Mouse (Mus musculus) embryonic facial prominence, embryonic 12.5 days (tissue): ENCODE measurements around the gene Med6. TPM values are rescaled to one million over a fixed set of nuclear protein-coding genes. Genes with fewer than 3 reads are reported as not detected.

Source experiments
- ATAC-seq: fragments of 200-750 bp; cut with Nextera tagmentation; 2 replicates; pipeline ENCODE4 v1.8.0; 2017; ENCODE audit not compliant: insufficient number of reproducible peaks, insufficient read depth, low FRiP score, low TSS enrichment
- H3K27ac ChIP-seq: fragments of 300-500 bp; sonication (generic); 2 replicates; pipeline ENCODE4 v1.5.1; 2016; ENCODE audit warnings: mild to moderate bottlenecking
- H3K27me3 ChIP-seq: fragments of 300-500 bp; sonication (generic); 2 replicates; pipeline ENCODE4 v1.6.1; 2016; ENCODE audit warnings: mild to moderate bottlenecking, moderate library complexity
- H3K36me3 ChIP-seq: fragments of 300-500 bp; sonication (generic); 2 replicates; pipeline ENCODE4 v1.6.1; 2016; ENCODE audit warnings: mild to moderate bottlenecking
- H3K4me1 ChIP-seq: fragments of 300-500 bp; sonication (generic); 2 replicates; pipeline ENCODE4 v1.6.1; 2016
- H3K4me2 ChIP-seq: fragments of 300-500 bp; sonication (generic); replicated peaks from 2 replicates; pipeline ENCODE4 v1.6.1; 2016; ENCODE audit warnings: mild to moderate bottlenecking, moderate library complexity
- H3K4me3 ChIP-seq: fragments of 300-500 bp; sonication (generic); 2 replicates; pipeline ENCODE4 v1.5.1; 2016; ENCODE audit warnings: mild to moderate bottlenecking
- H3K9ac ChIP-seq: fragments of 300-500 bp; sonication (generic); 2 replicates; pipeline ENCODE4 v1.6.1; 2016; ENCODE audit warnings: mild to moderate bottlenecking, moderate library complexity
- H3K9me3 ChIP-seq: fragments of 300-500 bp; sonication (generic); 2 replicates; pipeline ENCODE4 v1.6.1; 2016; ENCODE audit warnings: mild to moderate bottlenecking, moderate library complexity
- WGBS: fragments of 180-500 bp; shearing (Covaris S2); methylation state at CpG from one replicate; pipeline ENCODE4 v1.1.7; 2016; 5-methylcytosine and 5-hydroxymethylcytosine counted together
- polyA plus RNA-seq: library from polyadenylated mRNA; unstranded; fragments of >200 nt; fragmentation: Nextera tagmentation; extraction: Ambion mirVana; gene quantifications from 2 replicates; pipeline ENCODE4 v1.2.1, GENCODE M21; 2016

Gene Med6
- polyA plus RNA-seq, 1 experiment from 2014 or later = 77.6 TPM

DNA sequence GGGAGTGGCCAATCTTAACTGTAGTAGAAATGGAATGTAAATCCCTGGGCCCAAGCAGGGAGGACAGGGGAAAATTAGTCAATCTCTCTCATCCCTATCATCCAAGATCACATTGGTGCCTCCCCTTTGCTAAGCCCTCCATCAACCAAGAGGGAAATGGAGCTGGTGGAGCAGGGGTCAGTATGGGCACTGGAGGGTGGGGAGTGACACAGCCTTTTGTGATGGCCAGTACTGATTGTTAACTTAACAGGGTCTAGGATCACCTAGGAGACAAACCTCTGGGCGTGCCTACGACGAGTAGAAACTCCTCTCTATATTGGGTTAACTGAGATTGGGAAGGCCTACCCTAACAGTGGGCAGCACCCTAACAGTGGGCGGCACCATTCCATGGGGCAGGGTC lies 28.6 kb upstream of the Med6 start:
- H3K9me3 ChIP-seq = no peaks in the 10 kb centered on the region
- ATAC-seq = no peak
- H3K36me3 ChIP-seq = no peaks in the 10 kb centered on the region
- no peak overlapping the region for H3K4me2 ChIP-seq
- H3K4me1 ChIP-seq = no peaks in the 10 kb centered on the region
- H3K9ac ChIP-seq = no peak overlapping the region
- peaks cover 5% of the 10 kb centered on the region; the same call in 1 of the 2 replicates for H3K27me3 ChIP-seq
- H3K4me3 ChIP-seq = no peak overlapping the region
- 70% methylated on average over 4 of the region's 4 CpGs for WGBS
- no peak overlapping the region for H3K27ac ChIP-seq

DNA sequence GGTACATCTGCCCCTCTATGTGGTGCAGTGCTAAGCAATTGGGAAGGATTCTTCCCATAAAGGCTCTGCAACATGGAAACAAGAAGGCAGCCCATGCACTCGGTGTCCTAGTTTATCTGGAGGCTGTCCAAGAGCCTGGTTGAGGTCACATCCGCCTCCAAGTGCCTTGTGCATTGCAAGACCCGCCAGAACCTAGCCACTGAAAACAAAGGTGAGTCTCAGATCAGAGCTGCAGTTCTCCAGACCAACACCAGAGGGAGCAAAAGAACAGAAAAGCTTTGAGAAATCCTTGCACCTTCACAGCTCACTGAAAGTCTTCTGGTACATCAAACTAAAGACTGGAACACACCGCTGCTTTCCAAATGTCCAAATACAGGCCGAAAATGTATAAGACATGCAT lies 24.5 kb upstream of the Med6 start:
- no peak for ATAC-seq
- Histone ChIP-seq H3K36me3 (no peaks in the 10 kb centered on the region), H3K27ac (no peak overlapping the region), H3K4me2 (no peak overlapping the region), H3K9me3 (no peaks in the 10 kb centered on the region), H3K9ac (no peak overlapping the region), H3K27me3 (no peaks in the 10 kb centered on the region), H3K4me1 (no peaks in the 10 kb centered on the region), H3K4me3 (no peak overlapping the region)
- 21% methylated on average over 5 of the region's 5 CpGs for WGBS

DNA sequence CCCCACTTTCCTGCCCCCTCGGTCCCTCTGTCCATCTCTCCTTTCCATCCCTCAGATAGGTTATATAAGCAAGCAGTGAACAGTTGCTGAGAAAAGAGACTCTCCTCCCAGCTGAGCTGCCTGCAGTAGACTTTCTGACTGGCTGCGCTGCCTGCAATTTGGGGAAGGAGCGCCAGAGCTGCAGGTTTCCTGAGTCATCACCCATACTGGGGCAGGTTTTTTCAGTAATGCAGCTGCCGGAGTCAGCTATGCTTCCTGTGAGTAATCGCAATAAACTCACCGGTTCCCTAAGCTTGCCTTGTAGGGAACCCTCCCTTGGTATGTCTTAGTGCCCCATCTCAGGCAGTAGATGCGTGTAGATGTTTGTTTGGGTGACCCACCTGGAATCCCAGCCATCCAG lies 22.2 kb upstream of the Med6 start:
- no peak overlapping the region for H3K4me2 ChIP-seq
- H3K4me3 ChIP-seq = no peak overlapping the region
- no peaks in the 10 kb centered on the region for H3K27me3 ChIP-seq
- H3K36me3 ChIP-seq = no peaks in the 10 kb centered on the region
- no peak overlapping the region for H3K27ac ChIP-seq
- ATAC-seq = no peak
- H3K4me1 ChIP-seq = no peaks in the 10 kb centered on the region
- no peak overlapping the region for H3K9ac ChIP-seq
- WGBS = 72% methylated on average over 7 of the region's 7 CpGs
- H3K9me3 ChIP-seq = no peaks in the 10 kb centered on the region

DNA sequence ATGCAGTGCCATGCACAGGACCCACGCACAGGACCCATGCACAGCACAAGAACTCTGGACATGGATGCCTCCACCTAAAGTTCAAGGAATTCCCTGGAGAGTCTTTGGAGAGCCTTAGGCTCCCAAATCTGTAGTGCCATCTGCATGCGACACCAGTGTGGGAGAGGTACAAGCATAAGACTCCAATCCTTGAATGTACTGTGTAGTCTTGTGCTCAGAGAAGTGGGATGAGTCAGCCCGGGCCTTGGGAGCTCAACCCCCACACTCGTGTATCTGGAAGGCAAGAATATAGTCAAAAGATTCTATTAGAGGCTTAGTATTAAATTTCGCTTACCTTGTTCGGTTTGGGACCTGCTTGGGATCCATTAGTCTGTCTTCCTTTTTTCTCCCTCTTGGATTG lies 21.0 kb upstream of the Med6 start:
- Histone ChIP-seq H3K4me3 (no peak overlapping the region), H3K27ac (no peak overlapping the region), H3K27me3 (no peaks in the 10 kb centered on the region), H3K4me2 (no peak overlapping the region), H3K9me3 (no peaks in the 10 kb centered on the region), H3K4me1 (no peaks in the 10 kb centered on the region), H3K36me3 (no peaks in the 10 kb centered on the region), H3K9ac (no peak overlapping the region)
- no peak for ATAC-seq
- 77% methylated on average over 6 of the region's 6 CpGs for WGBS

DNA sequence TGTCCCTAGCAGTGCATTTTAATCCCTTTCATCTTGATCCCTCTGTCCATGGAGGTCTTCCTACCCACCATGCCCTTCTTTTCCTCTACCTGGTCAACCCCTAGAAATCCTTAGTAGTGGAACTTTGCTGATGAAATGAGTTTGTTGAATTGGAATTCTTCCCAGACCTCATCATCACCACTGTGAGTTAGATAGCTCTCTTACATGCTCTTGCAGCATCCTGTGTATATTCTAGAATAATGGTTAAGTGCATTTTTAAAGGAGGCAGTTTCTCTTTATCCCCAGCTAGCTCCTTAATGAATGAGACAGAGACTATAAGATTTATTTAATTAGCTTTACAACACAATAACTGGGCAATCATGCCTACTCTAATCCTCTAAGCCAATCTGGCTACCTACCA lies 14.6 kb upstream of the Med6 start:
- ATAC-seq = no peak
- Histone ChIP-seq H3K27me3 (no peaks in the 10 kb centered on the region), H3K9ac (no peak overlapping the region), H3K4me2 (no peak overlapping the region), H3K4me1 (no peaks in the 10 kb centered on the region), H3K36me3 (no peaks in the 10 kb centered on the region), H3K9me3 (no peaks in the 10 kb centered on the region), H3K27ac (no peak overlapping the region), H3K4me3 (no peak overlapping the region)

DNA sequence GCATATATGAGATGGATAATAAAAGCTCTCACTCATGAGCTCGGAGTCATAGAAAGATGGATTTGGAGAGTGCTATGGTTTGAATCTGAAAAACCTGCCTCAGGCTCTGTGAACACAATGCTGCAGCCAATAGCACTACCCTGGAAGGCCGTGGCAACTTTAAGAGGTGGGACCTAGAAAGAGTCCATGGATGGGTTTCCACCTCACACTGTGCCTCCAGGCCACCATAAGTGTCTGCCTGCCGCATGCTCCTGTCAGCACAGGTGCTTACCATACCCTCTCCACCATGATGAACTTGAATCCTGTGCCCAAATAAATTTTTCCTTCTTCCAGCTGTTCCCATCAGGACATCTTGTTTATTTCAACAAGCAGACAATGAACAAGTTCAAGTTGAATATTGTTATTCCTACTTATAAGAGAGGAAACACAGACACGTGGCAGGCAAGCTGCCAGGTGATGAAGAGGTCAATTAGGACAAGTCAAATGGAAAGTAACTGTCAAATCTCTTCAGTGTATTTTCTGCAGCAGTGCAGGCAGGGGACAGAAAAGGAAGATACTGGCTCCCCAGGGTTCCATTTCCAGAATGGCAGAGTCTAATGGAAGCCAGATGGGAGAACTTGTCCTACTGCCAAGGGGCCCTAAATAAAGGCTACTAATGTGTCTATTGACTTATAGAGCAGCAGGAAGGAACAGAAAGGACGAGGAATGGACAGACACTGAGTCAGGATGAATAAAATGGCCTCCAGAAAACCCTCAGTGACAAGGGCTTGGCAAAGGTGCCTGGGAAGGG lies 10.4 kb upstream of the Med6 start:
- no peaks in the 10 kb centered on the region for H3K36me3 ChIP-seq
- no peak overlapping the region for H3K4me3 ChIP-seq
- 52% methylated on average over 5 of the region's 5 CpGs for WGBS
- no peak overlapping the region for H3K27ac ChIP-seq
- no peaks in the 10 kb centered on the region for H3K9me3 ChIP-seq
- no peaks in the 10 kb centered on the region for H3K27me3 ChIP-seq
- H3K4me1 ChIP-seq = no peaks in the 10 kb centered on the region
- no peak overlapping the region for H3K4me2 ChIP-seq
- no peak overlapping the region for H3K9ac ChIP-seq
- ATAC-seq = no peak

DNA sequence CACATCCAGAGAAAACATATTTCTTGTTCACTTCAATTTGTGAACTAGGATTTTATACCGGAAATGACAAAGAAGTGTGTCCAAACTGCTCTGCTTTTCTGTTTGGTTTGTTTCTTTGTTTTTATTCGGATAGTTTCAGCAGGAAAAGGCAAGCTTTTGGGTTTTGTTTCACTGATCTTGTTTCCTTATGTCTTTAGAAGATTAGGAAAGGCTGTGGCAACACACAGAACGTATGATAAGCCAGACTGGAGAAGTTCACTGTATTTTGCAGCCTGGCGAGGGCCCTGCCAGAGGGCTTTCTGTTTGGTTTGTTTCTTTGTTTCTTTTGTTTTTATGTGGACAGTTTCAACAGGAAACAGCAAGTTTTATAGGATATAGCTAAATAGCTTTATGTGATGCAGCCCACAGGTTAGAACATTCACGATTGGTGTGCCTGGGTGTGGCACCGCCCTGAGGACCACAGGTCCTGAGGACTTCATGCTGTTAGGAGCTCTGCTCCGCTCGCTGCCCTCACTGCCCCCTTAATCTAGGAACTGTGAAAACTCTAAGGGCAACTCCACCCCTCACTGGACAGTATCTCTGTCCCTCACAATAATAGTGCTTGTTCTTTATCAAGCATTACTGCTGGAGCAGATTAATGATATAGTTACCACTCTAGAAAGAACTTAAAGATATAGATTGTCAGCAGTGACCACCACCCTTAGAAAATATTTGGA lies 1.9 kb upstream of the Med6 start:
- Histone ChIP-seq H3K9ac (no peak overlapping the region), H3K4me2 (no peak overlapping the region), H3K9me3 (no peaks in the 10 kb centered on the region), H3K36me3 (no peaks in the 10 kb centered on the region), H3K27ac (no peak overlapping the region), H3K4me3 (no peak overlapping the region), H3K27me3 (no peaks in the 10 kb centered on the region), H3K4me1 (peaks cover 7% of the 10 kb centered on the region; the same call in 1 of the 2 replicates)
- no peak for ATAC-seq
- WGBS = 75% methylated on average over 8 of the region's 8 CpGs

DNA sequence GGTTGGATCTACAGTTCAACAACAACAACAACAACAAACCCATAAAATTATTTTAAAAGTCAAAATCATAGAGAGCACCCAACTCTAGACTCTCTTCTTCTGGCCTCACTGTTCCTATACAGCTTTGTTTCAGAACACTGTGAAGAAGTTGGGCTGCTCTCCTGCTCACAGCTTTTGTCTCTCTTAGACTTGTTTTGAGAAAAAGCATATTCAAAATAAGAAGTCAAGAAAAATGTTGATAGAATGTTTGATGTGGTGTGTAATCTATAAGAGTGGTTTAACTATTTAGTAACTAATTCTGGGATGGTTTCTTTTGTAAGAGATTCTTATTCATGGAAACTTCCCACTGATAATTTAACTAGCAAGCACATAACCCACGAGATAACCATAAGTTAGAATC lies 26.4 kb downstream of the Med6 start, which contains the start of gene Adam21:
Adam21 (minus strand) TSS at position 101 of the 400 bp plus-strand sequence.
- no peak for ATAC-seq
- no peak within 1 kb of the TSS for H3K4me2 ChIP-seq
- WGBS = 91% methylated on average over 1 of the region's 1 CpGs

DNA sequence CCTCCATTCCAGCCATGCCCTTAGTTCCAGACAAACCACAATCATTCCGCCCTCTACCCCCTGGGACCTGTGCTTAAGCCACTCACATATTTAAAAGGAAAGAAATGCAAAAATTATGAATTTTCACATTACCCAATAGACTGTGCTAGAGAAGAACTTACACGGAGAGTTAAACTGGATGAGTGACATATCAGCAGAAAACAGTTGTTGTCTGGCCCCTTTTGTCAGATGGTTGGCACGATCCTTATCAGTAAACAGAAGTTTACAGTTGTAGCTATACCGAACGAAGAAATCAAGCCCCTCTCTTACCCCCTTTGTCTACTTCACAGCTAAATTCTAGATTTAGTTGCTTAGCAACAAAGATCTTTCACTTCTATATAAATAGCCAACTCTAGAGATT lies 26.9 kb downstream of the Med6 start:
- H3K36me3 ChIP-seq = peaks cover 13% of the 10 kb centered on the region; the same call in 1 of the 2 replicates
- no peak overlapping the region for H3K27ac ChIP-seq
- H3K9me3 ChIP-seq = no peaks in the 10 kb centered on the region
- H3K4me2 ChIP-seq = no peak overlapping the region
- no peaks in the 10 kb centered on the region for H3K4me1 ChIP-seq
- no peak overlapping the region for H3K4me3 ChIP-seq
- no peak overlapping the region for H3K9ac ChIP-seq
- WGBS = 92% methylated on average over 5 of the region's 5 CpGs
- no peak for ATAC-seq
- no peaks in the 10 kb centered on the region for H3K27me3 ChIP-seq

More for the DNA sequence above, 26.4 kb downstream of the Med6 start, which contains the start of gene Adam21:
- Histone ChIP-seq H3K4me3 (no peak within 1 kb of the TSS), H3K4me1 (no peaks in the 10 kb centered on the region), H3K36me3 (peaks cover 16% of the 10 kb centered on the region; the same call in 1 of the 2 replicates), H3K9me3 (no peaks in the 10 kb centered on the region), H3K27ac (no peak within 1 kb of the TSS), H3K27me3 (no peaks in the 10 kb centered on the region), H3K9ac (no peak within 1 kb of the TSS)

DNA sequence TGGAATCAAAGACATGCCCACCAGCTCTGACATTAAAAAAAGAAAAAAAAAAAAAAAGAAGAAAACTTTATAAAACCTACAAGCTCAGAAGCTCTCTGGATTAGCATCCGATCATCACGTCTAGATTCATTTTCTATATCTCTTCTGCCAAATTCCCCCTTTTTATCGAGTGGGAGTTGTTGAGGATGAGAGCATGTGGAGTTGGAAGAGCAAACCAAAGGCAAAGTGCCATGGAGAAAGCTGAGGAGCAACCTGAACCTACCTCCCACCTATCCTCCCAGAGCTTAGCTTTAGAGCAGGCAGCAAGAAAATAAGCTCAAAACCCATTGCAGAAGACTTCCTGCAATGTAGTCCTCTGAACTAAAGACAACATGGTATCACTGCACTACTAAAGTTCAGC lies 30.6 kb downstream of the Med6 start:
- H3K4me2 ChIP-seq = no peak overlapping the region
- H3K27ac ChIP-seq = no peak overlapping the region
- ATAC-seq = no peak
- H3K9ac ChIP-seq = no peak overlapping the region
- H3K4me3 ChIP-seq = no peak overlapping the region
- no peaks in the 10 kb centered on the region for H3K36me3 ChIP-seq
- no peaks in the 10 kb centered on the region for H3K4me1 ChIP-seq
- WGBS = 96% methylated on average over 3 of the region's 3 CpGs
- no peaks in the 10 kb centered on the region for H3K9me3 ChIP-seq
- H3K27me3 ChIP-seq = no peaks in the 10 kb centered on the region

DNA sequence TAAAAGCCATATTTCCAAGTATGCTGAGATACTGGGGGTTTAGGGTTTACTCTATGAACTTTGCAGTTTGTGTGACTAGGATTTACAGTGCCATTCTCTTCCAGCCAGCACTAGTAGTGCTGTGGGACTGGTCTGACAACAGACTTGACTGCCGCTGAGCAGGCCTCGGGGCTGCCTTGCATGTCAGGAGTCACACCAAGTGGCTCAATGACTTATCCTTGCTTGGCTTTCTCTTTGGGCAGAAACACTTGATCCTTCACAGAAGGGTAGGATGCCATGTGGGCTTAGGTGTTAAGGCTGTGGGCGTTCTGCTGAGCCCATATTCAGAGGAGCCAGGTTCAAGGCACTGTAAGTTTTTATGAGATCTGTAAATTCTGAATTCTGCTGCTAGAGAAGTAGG lies 45.5 kb downstream of the Med6 start:
- Histone ChIP-seq H3K4me2 (no peak overlapping the region), H3K4me3 (no peak overlapping the region), H3K9me3 (no peaks in the 10 kb centered on the region), H3K9ac (no peak overlapping the region), H3K4me1 (no peaks in the 10 kb centered on the region), H3K36me3 (no peaks in the 10 kb centered on the region), H3K27ac (no peak overlapping the region), H3K27me3 (no peaks in the 10 kb centered on the region)
- WGBS = 88% methylated on average over 3 of the region's 3 CpGs
- ATAC-seq = no peak

DNA sequence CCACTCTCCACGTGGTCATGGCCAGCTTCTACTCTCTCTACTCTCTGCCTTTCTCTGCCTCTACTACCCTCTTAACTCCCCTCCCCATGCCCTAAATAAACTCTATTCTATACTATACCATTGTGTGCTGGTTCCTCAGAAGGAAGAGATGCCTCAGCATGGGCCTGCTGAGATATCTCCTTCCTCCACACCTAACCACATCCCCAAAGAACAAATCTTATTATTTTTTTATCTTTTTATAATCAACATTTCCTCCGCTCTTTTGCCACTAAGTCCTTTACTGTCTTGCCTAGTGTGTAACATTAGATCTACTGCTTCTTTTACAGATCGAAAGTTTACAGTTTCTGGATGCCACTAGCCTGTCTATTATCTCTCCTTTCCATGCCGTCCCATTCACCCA lies 47.6 kb downstream of the Med6 start:
- Histone ChIP-seq H3K9me3 (no peaks in the 10 kb centered on the region), H3K4me2 (no peak overlapping the region), H3K4me1 (no peaks in the 10 kb centered on the region), H3K27me3 (no peaks in the 10 kb centered on the region), H3K36me3 (no peaks in the 10 kb centered on the region), H3K9ac (no peak overlapping the region), H3K4me3 (no peak overlapping the region), H3K27ac (no peak overlapping the region)
- 67% methylated on average over 4 of the region's 4 CpGs for WGBS
- no peak for ATAC-seq
